Mouse (Mus musculus) natural killer cell, adult 2 months (primary cell): Measurements from ENCODE around the gene Akap2.

Experiments
- DNase-seq, 2 experiments: peaks; one replicate each; pipeline ENCODE4 v3.0.0; 2022; ENCODE audit warnings: low spot score in 2 of 2

Gene Akap2

DNA sequence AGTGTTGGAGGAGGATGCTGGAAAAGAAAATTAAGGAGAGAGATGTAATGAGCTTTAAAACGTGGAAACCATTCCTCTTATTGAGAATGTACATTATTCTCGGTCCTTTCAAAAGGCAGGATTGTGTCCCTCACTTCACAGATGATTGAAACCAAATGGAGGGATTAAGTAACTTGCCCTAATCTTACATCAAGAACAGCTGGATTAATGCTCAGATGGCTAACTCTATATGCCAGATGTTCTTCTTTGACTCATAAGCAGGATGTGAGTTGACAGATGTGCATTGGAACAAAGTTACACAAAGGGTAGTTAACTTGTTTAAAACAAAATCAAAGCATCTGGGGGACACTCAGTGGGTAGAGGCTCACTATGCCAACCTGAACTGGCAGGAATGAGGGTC is 189.3 kb downstream of the Akap2 start:
- DNase-seq = no peak

DNA sequence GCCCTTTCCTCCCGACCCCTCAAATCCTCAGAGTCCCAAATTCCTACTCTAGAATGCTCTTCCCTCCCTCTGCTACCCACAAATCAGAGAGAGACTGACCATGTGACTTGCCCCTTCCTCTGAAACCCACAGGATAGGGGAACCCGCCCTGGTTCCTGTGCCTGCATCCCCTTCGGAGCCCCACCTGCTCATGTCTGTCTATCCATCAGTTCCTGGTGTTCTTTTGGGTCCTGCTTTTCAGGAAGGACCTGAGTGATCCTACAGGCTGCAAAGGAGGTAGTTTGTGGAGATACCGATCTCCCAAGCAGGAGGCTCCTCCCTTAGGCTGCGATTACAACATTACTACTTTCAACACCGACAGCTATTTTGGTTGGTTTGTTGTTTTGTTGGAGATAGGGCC is 191.4 kb downstream of the Akap2 start:
- no peak for DNase-seq

DNA sequence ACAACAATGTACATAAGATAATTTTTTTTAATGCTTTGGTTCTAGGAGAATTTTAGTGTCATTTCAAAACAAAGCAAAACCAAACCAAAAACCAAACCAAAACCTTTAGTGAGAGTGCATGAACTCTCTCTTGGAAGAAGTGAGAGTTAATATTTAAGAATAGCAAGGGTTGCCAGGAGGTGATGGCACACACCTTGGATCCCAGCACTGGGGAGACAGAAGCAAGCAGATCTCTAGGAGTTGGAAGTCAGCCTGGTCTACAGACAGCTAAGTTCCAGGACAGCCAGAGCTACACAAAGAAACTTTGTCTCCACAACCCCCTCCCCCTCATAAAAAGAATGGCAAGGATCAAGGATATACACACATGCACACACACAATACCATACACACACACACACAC is 195.6 kb downstream of the Akap2 start:
- no peak for DNase-seq

DNA sequence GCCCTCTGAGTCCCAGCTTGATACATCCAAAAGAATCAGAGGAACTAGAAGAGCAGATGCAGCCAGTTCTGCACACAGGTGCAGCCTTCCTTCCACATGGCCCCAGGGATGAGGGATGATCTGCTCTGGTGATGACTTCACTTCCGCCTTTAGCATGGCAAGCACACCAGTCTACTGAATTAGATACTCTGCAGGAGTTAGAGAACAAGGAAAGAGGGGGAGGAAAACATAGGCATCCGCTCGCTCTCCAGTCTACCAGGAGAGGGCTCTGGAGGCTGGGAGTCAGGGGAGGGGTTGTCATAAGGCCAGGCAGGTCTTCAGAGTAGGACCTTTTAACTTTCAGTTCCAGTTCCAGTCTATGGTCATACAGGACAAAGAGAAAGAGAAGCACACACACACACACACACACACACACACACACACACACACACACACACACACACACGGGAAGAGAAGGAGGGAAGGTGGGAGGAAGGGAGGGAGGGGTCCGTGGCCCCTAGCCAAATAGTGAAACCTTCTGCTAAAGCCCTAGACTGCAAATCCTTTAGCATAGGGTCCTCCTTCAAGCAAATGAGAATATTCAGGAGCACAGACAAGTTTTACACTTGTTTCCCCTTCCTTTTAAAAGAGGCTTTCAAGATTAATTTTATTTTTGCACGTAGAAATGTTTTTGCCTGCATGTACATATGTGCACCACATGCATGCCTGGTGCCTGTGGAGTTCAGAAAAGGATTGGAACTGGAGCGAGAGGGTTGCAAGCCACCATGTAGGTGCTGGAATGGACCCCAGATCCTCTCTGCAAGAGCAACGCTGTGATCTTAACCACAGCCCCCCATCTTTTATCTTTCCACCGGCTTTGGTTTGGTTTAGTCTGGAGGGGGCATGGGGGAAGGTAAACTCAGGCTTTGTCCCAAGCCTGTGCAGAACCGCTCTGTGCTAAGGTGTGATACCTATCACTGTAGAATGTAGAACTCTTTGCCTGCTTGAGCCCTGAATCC is 197.0 kb downstream of the Akap2 start:
- no peak for DNase-seq

GRCm38 (mm10) chr4:57915216-57915965 is 197.9 kb downstream of the Akap2 start:
- DNase-seq = no peak

- peak in 1 of 2 experiments; percentile 9 for DNase-seq
Observed at GRCm38 (mm10) chr4:57916201-57916661, 198.8 kb downstream of the Akap2 start, which contains the start of gene D630039A03Rik. D630039A03Rik (minus strand) TSS chr4:57916297.

DNA sequence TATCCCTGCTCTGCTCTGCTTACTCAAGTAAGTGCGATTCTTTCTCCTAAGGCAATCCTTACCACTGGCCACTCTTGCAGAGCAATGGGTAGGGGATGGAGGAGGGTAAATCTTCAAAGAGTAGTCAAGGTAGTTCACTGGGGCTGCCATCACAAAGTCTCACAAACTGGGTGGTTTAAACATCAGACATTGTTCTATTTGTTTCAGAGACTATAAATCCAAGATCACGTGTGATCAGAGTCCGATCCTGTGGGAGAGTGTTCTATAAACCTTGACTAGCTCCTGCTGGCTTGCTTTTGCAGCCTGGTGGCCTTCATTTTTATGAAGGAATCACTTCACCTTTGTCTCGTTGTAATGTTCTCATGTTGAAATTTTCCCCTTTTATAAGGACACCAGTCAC is 199.3 kb downstream of the Akap2 start:
- no peak for DNase-seq

DNA sequence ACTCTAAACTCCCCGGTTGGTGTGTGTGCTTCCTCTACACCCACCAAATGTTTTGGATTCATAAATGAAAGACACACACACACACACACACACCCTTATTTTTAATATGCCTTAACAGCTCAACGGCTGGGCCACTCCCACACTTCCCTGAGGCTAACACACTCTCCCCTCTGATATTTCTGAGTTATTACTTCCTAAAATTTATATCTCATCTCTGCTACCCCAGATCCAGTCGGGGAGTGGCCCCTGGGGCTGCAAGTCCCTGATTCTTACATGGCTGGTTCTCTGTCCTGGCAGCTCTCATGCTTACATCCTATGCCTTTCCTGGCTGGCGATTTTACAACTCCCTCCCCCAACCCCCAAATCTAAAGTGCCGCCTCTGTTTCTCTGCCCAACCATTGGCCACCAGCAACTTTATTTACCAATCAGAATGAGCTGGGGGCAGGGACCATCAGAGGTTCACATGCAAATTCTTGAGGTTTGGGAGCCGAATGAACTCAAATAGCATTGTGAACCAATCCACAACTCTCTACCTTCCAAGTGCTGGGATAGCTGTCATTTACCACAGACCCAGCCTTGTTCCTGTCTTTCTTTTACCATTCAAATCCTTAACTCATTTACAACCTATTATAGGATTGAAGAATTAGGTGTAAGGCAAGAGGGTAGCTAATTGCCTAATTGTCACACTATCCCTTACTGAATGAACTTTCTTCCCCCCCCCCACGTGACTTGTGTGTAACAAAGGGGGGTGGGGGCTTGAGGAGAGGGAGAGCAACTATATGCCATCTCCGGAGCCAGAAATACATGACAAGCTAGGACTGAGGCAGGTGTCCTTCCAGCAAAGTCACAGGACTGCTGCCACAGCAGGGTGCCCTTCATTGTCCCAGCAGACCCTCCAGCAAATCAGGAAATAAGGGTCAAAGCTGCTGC is 202.3 kb downstream of the Akap2 start:
- DNase-seq = no peak

DNA sequence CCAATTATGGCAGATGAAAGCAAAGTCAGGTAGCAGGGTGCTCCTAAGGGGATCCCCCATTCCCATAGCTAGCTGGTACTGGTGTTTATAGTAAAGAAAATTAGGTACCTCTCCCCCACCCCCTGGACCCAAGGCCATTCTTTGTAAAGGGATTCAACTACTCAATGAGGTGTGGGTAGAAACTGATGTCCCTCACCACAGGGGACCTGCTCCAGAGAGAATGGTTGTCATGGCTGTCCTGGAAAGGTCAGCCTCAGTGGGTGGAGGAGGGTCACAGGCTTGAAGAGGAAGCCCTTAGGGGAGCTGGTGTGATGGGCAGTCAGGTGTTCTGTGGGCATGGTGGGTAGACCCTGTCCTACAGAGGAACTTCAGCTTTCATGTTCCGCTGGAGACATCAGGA is 203.1 kb downstream of the Akap2 start:
- DNase-seq = no peak

DNA sequence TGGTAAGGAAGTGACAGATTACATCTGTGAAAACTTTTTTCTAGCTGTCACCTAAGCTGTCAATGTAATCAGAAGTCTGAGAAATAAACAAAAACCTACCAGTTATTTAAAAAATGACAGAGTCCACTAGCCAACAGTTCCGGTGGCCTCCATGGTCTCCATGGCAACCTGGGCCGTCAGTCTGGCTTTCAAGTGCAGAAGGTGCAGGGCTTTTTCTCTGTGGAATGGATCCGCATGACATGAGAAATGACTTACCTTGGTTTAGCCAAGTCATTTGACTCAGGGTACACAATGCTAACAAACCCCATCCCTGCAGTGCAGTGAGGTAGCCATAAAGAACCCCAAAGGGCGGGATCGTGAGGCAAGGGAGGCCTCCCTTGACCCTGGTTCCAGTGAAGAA is 204.7 kb downstream of the Akap2 start:
- no peak for DNase-seq

GRCm38 (mm10) chr4:57924556-57925071 is 207.2 kb downstream of the Akap2 start:
- DNase-seq = no peak

DNA sequence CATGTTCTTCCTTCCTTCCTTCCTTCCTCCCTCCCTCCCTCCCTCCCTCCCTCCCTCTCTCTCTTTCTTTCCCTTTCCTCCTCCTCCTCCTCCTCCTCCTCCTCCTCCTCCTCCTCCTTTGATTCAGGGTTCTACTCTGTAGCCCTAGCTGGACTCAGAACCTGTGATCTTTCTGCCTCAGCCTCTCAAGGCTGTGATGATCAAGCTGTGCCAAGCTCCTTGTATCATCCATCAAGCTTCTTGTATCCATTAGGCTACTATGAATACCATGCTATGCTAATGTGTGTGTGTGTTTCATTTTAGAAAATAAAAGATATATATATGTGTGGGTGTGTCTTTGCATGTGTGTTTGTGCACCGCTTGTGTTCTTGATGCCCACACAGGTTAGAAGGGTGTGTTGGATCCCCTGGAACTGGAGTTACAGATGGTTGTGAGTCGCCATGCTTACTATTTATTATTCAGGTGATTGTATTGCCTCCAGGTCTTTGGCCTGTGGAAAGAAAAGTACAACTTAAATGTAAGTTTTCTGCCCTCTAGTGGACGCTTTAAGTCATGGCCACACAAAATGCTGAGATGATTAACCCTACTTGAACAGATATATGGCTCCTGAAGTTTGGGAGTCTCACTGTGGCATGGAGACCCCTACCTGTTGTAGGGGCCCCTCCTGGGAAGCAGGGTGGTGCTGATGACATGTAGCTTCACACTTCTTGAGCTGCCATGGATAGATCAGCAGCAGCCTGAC is 210.2 kb downstream of the Akap2 start:
- no peak for DNase-seq

DNA sequence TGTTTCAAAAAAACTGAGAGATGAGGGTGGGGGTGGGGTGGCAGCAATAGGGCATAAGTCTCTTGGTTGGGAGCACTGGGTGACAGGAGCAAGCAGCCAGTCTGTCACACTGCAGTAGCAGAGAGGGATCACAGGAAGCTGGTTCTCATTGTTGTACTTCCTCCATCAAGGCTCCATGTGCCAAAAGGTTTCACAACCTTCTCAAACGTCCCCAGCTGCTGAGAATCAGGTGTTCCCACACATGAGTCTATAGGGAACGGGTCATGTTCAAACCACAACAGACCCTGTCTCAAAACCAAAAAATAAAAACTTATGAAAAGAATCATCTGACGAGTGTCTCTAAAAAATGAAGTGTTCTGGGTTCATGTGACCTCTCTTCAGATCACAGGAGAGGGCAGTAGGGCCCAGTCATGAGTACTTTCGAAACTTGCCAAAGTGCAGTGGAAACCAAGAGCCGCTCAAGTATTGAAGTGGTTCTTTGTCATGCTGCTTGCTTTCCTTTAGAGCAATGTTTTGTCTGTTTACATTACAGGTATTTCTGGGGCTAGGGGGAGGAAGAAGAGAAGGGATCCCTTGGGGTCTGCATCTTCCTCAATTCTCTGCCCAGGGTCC is 213.2 kb downstream of the Akap2 start:
- no peak for DNase-seq

GRCm38 (mm10) chr4:57934181-57934580 is 216.7 kb downstream of the Akap2 start:
- DNase-seq = no peak

DNA sequence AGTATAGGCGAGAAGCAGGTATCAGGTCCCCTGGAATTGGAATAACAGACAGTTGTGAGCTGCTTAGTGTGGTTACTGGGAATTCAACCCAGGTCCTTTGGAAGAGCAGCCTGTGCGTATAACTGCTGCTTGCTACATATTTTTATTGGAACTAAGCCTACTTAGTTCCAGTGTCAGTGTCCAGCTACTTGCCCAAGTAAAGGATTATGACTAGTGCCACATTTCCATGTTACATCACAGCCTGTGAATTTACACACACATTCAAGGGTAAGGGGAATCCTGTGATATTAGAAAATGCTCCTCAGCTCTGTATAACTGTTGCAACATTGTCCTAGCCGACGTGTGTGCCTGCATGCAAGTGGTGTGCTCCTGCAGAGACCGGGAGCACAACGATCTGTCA is 219.8 kb downstream of the Akap2 start:
- no peak for DNase-seq

DNA sequence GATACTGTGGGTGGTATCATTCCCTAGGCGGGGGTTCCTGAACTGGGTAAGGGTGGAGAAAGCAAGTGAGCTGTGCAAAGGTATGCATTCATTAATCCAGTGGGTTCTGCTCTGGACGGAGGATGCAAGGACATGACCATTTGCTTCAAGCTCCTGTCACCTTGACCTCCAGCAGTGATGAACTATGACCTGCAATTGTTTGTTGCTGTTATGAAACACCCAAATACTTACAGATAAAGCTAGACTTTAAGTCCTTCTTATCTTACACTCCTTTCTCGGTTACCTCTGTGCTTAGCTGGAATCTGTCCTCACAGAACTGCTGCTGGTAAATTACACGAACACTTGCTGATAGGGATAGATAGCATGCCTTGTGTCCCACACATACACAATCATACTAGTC is 223.2 kb downstream of the Akap2 start:
- DNase-seq = no peak

GRCm38 (mm10) chr4:57942892-57943291 is 225.4 kb downstream of the Akap2 start:
- DNase-seq = no peak
